Mouse (Mus musculus) liver, embryonic 16.5 days (tissue): Measurements from ENCODE around the gene Tysnd1. TPM values are rescaled to one million over a fixed set of nuclear protein-coding genes. Genes with fewer than 3 reads are reported as not detected.
A peak's percentile ranks its signal among the peaks of the same experiment; 100 is the strongest.

Experiments used
- ATAC-seq: fragments of 200-750 bp; cut with Nextera tagmentation; 2 replicates; pipeline ENCODE4 v1.8.0; 2017; ENCODE audit warnings: low read depth, mild to moderate bottlenecking, moderate number of reproducible peaks, moderate library complexity
- H3K27ac ChIP-seq: fragments of 300-500 bp; sonication (generic); 2 replicates; pipeline ENCODE4 v1.5.1; 2014; ENCODE audit warnings: mild to moderate bottlenecking, low read length
- H3K27me3 ChIP-seq: fragments of 300-500 bp; sonication (generic); 2 replicates; pipeline ENCODE4 v1.6.1; 2014; ENCODE audit warnings: low read depth, low read length, mixed read lengths; ENCODE audit not compliant: control insufficient read depth, insufficient read depth
- H3K36me3 ChIP-seq: fragments of 300-500 bp; sonication (generic); 2 replicates; pipeline ENCODE4 v1.6.1; 2014; ENCODE audit warnings: mild to moderate bottlenecking; ENCODE audit not compliant: control insufficient read depth, insufficient read depth
- H3K4me1 ChIP-seq: fragments of 300-500 bp; sonication (generic); 2 replicates; pipeline ENCODE4 v1.6.1; 2014; ENCODE audit warnings: low read depth, low read length, mixed read lengths; ENCODE audit not compliant: control insufficient read depth
- H3K4me2 ChIP-seq: fragments of 300-500 bp; sonication (generic); 2 replicates; pipeline ENCODE4 v1.6.1; 2014; ENCODE audit warnings: low read depth, low read length, mixed read lengths
- H3K4me3 ChIP-seq: fragments of 300-500 bp; sonication (generic); 2 replicates; pipeline ENCODE4 v1.5.1; 2014; ENCODE audit warnings: low read depth, mild to moderate bottlenecking, low read length
- H3K9ac ChIP-seq: fragments of 300-500 bp; sonication (generic); 2 replicates; pipeline ENCODE4 v1.6.1; 2014; ENCODE audit warnings: low read depth, low read length
- H3K9me3 ChIP-seq: fragments of 300-500 bp; sonication (generic); replicated peaks from 2 replicates; pipeline ENCODE4 v1.6.1; 2016; ENCODE audit warnings: low read length; ENCODE audit not compliant: control insufficient read depth
- WGBS: fragments of 180-500 bp; shearing (Covaris S2); extraction: QIAGEN DNeasy Blood & Tissue Kit; methylation state at CpG from one replicate; pipeline ENCODE4 v1.1.7; 2014; ENCODE audit not compliant: insufficient replicate concordance; 5-methylcytosine and 5-hydroxymethylcytosine counted together
- polyA plus RNA-seq: library from polyadenylated mRNA; unstranded; fragments of >200 nt; fragmentation: Nextera tagmentation; extraction: Ambion mirVana; gene quantifications from 2 replicates; pipeline ENCODE4 v1.2.1, GENCODE M21; 2015

Gene Tysnd1
- polyA plus RNA-seq: 10.7 and 12.8 TPM in 2 replicates

DNA sequence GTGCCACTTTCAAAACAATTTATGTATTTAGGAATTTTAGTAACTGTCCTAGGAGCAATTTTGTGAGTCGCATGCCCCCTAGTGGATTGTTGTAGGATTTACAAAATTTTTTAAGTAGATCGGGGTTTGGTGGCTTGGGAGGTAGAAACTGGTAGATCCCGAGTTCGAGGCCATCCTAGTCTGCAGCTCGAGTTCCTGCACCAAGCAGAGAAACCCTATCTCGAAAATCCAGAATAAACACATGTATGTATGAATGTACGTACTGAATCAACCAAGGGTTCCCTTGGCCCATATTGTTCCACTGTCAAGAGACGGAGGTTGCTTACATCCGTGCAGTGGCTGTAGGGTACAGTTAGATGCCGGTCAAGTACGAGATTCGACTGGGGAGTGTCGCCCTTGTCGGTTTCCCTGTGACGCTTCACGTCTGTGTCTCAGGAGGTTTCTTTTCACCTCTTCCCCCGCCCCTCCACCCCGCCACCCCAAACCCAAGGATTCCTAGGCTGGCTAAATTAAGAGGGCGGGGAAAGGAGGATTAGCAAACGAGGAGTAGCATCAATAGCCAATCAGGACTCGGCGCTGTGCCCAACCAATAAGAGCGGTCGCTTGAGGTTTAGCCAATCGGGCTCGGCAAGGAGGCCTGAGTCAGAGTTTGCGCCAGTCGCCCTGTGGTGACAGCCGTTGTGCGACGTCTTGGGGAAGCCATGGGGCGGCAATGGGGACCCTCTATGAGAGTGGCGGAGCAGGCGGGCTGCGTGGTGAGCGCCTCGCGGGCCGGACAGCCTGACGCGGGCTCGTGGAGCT, at the start of gene Tysnd1:
Gene Tysnd1, plus strand, starts transcription at position 645 of the 801 bp plus-strand sequence.
- Histone ChIP-seq H3K27ac (peak within 1 kb of the TSS; percentile 56; the same call in 1 of the 2 replicates), H3K4me3 (peak within 1 kb of the TSS; percentile 85), H3K9ac (peak within 1 kb of the TSS; percentile 75), H3K9me3 (no peaks in the 10 kb centered on the region), H3K4me1 (peaks cover 17% of the 10 kb centered on the region), H3K4me2 (peak within 1 kb of the TSS; percentile 98), H3K36me3 (peaks cover 19% of the 10 kb centered on the region), H3K27me3 (no peaks in the 10 kb centered on the region)
- WGBS: under 1% methylated on average over 42 of the region's 42 CpGs
- peak; percentile 97 for ATAC-seq

DNA sequence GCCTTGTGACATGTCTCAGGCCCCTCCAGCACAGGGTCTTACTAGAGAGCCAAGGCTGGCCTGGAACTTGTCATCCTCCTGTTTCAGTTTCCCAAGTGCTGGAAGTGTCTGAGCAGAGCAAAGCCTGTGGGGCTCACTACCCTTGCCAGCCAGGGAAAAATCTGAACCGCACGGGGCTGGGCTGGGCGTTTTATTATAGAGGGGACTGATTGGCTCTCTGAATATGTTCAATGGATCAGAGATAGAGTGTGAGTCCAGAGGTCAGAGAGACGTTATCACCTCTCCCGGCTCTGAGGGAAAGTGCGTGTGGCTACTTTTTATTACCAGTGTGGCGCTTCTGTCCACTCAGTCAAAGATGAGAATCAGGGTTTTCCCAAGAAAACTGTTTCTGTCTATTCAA, 48.8 kb upstream of the Tysnd1 start:
- peaks cover 19% of the 10 kb centered on the region for H3K4me1 ChIP-seq
- peak overlapping the region; percentile 71 for H3K27ac ChIP-seq
- no peak; the same call in 1 of the 2 replicates for ATAC-seq
- no peaks in the 10 kb centered on the region for H3K9me3 ChIP-seq
- no peak overlapping the region for H3K4me3 ChIP-seq
- H3K4me2 ChIP-seq: no peak overlapping the region
- no peaks in the 10 kb centered on the region for H3K36me3 ChIP-seq
- no peaks in the 10 kb centered on the region for H3K27me3 ChIP-seq
- WGBS: 53% methylated on average over 7 of the region's 7 CpGs
- no peak overlapping the region for H3K9ac ChIP-seq

DNA sequence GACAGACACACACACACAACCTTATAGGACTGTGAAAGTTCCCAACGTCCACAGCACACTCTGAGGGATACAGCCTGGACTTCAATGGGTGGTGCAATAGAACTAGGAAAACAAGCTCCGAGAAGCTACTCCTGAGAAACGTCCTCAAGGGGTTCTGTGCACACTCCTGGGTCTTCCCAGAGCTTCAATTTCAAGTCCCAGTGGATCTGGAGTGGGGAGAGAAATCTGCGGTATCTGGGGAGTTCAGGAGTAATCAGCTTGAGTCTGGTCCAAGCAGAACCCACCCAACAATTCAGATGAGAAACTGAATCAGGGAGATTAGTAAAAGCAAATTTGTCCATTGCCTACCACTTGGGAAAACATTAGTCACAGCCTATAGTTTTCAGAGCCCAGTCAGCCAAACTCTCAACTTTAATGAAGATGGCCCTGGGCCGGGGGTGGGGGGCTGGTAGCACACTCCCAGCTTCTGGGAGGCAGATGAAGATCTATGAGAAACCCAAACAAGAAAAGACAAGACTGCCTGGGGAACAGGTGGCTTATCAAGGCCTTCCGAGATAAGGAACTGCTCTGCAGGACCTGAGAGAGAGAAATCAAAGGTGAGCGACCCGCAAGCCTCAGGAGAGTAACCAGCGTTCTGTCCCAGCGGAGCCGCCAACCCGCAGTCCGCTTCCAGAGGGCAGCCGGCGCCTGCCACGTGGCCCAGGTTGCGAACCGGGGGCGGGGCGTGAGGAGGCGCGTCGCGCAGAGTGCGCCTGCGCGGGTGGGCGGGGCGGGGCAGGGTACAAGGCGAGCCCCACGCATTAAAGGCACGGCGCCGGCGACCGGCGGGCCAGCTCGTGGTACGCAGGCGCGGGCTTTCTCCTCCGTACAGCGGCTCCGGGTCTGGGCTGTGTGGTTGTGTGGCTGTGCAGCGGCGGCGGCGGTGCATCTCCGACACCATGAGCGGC, 47.3 kb upstream of the Tysnd1 start, which contains the start of gene Ppa1:
Gene Ppa1, plus strand, starts transcription at position 763 of the 947 bp plus-strand sequence.
- Histone ChIP-seq H3K27ac (peak within 1 kb of the TSS; percentile 80), H3K9me3 (no peaks in the 10 kb centered on the region), H3K36me3 (no peaks in the 10 kb centered on the region), H3K9ac (peak within 1 kb of the TSS; percentile 90), H3K4me1 (peaks cover 19% of the 10 kb centered on the region), H3K27me3 (no peaks in the 10 kb centered on the region), H3K4me3 (peak within 1 kb of the TSS; percentile 90), H3K4me2 (peak within 1 kb of the TSS; percentile 97)
- peak; percentile 95 for ATAC-seq
- WGBS: 3% methylated on average over 36 of the region's 50 CpGs

DNA sequence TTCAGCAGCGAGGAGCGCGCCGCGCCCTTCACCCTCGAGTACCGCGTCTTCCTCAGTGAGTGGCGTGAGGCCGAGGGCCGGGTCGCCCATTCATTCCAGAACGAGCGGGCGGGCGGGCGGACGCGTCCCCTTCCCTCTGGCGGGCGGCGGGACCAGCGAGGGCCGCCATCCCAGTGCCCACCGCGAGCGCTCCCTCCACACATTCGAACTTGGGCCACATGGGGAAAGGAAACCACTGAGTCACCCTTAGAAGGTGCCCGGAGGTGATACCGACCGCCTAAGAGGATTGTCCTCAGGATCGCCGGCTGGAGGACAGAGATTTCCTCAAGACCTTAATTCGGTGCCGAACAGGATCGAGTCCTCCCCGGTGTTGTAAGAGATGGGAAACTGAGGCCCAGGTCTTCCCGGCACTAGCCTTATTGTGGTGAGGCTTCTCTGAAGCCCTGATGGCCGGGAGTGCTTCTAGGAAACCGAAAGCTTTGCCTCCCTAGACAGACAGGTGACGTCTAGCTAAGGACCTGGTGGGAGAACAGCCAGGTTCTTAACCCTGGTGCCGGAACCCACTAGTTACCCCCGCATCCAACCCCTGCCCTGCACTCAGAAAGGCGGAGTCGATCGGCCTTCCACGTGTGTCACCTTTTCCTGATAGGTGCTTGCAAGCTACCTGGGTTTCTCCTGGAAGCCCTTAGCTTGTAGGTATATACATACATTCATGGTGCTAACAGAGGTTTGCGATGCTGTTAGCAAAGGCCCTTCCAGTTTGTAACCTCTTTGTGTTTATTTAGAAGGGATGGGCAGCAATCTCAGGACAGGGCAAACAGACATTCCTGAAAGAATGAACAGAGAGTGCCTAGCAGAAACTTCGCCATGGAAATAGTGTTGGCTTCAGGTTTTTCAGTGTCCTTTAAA, 46.3 kb upstream of the Tysnd1 start:
- H3K9me3 ChIP-seq: no peaks in the 10 kb centered on the region
- peak; percentile 68 for ATAC-seq
- no peaks in the 10 kb centered on the region for H3K36me3 ChIP-seq
- H3K9ac ChIP-seq: peak overlapping the region; percentile 90
- no peaks in the 10 kb centered on the region for H3K27me3 ChIP-seq
- H3K4me3 ChIP-seq: peak overlapping the region; percentile 90
- H3K4me1 ChIP-seq: peaks cover 19% of the 10 kb centered on the region
- H3K27ac ChIP-seq: peak overlapping the region; percentile 80
- WGBS: 1% methylated on average over 49 of the region's 49 CpGs
- peak overlapping the region; percentile 97 for H3K4me2 ChIP-seq

DNA sequence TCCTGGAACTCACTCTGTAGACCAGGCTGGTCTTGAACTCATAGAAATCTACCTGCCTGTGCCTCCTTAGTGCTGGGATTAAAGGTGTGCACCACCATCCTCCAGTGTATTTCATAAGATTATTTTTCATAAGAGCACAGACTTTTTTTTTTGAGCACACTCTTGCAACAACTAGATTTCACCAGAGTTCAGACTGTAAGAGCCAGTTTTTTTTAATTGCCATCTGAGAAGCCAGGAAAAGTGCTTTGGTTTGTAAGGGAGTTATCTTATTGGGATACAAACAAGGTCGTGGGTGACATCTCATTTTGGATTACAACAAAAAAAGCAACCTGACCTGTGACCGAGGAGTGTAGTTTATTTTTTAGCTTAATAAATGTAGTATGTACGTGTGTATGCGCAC, 41.2 kb upstream of the Tysnd1 start:
- ATAC-seq: no peak
- Histone ChIP-seq H3K4me3 (no peak overlapping the region), H3K4me2 (no peak overlapping the region), H3K9ac (no peak overlapping the region), H3K9me3 (no peaks in the 10 kb centered on the region), H3K4me1 (peaks cover 9% of the 10 kb centered on the region), H3K27me3 (no peaks in the 10 kb centered on the region), H3K27ac (no peak overlapping the region), H3K36me3 (no peaks in the 10 kb centered on the region)
- 80% methylated on average over 4 of the region's 4 CpGs for WGBS

DNA sequence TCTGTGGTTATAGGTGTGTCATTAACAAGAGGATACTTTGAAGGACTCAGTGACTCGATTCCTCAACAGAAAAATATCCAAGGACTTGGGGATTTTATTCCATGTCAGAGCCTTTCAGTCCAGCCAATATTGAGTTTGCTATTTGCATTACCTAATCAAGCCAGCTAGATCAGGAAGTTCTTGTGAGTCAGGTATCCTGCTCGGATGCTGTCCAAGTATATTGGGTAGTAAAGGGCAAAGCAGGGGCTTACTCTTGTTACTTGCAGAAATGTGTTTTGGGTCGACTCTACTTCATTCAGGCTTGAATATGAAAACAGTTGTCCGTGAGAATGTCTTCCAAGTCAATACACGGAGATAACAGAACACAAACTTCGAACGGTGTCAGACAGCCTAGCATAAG, 40.6 kb upstream of the Tysnd1 start:
- peaks cover 4% of the 10 kb centered on the region for H3K4me1 ChIP-seq
- H3K36me3 ChIP-seq: no peaks in the 10 kb centered on the region
- no peak overlapping the region for H3K9ac ChIP-seq
- no peaks in the 10 kb centered on the region for H3K27me3 ChIP-seq
- 73% methylated on average over 7 of the region's 7 CpGs for WGBS
- H3K4me2 ChIP-seq: no peak overlapping the region
- ATAC-seq: no peak
- no peak overlapping the region for H3K4me3 ChIP-seq
- H3K27ac ChIP-seq: no peak overlapping the region
- no peaks in the 10 kb centered on the region for H3K9me3 ChIP-seq

DNA sequence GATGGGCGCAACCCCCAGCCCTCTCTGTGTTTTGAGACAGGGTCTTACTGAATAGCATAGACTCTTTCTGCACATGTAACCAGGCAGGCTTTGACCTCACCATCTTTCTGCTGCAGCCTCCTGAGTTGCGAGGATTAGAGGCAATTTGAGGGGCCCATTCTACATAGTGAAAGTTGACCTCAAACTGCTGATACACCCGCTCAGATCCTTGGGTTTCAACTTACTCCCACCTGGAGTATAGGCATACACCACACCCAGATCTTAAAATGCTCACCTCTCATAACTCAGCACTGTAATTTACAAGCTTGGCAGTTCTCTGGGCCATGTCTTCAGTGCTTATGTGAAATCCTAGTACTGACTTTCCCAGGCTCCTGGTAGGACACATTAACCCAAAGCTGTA, 40.1 kb upstream of the Tysnd1 start:
- no peak for ATAC-seq
- Histone ChIP-seq H3K4me3 (no peak overlapping the region), H3K4me2 (no peak overlapping the region), H3K9me3 (no peaks in the 10 kb centered on the region), H3K27ac (no peak overlapping the region), H3K9ac (no peak overlapping the region), H3K4me1 (peaks cover 2% of the 10 kb centered on the region; the same call in 1 of the 2 replicates), H3K27me3 (no peaks in the 10 kb centered on the region), H3K36me3 (no peaks in the 10 kb centered on the region)
- 71% methylated on average over 3 of the region's 3 CpGs for WGBS
